Mouse (Mus musculus): ENCODE data around the gene Dnase1l3. TPM values are rescaled to one million over a fixed set of nuclear protein-coding genes. Genes with fewer than 3 reads are reported as not detected.
"Not testable (repeated sequence)": the region's sequence is repeated elsewhere in the genome, so short reads cannot be mapped to it uniquely, and the experiment has no call there.

The Dnase1l3 gene
- total RNA-seq, 2 experiments from 2014 or later = 0.02 TPM; not detected in 1

GRCm38 (mm10) chr14:8016276-8016675 lies 21.9 kb upstream of the Dnase1l3 start:
- no peak for ATAC-seq (ENCODE audit: poor library complexity, severe bottlenecking)

DNA sequence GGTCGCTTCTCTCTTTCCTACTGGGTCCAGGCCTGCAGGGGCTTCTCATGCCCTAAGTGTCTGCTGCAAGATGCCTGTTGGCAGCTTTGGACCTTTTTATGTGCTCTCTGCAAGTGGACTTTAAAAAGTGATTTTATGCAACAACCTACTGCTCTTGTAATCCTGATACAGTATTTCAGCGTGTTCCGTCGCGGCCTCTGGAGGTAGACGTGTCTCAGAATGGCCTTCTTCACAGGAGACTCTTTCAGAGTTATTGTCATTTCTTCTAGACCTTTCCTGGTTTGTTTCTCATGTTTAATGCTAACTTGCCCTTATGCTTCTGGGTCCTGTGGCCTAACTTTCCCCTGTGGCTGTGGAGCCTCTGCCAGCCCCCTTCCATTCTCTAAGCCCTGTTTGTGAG lies 21.4 kb upstream of the Dnase1l3 start:
- ATAC-seq (ENCODE audit: poor library complexity, severe bottlenecking) = no peak

- ATAC-seq (ENCODE audit: poor library complexity, severe bottlenecking) = no peak
Observed at GRCm38 (mm10) chr14:8011938-8012337, 17.6 kb upstream of the Dnase1l3 start.

DNA sequence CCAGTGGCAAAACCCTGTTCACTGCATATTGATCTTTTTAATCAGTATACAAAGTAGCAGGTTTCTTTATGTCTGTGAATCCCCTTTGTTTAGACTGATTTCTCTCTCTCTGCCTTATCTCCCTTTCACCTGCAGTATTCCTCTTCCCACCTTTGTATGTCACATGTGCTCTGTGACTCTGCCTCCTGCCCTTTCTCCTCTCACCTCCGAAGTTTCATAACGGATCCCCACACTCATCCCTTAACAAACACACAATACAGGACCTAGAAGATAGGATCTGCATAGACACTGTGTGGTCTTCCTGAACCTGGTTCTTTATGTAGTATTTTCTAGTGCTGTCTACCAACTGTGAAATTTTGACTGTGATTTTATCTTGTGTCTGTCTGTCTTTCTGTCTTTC lies 16.9 kb upstream of the Dnase1l3 start:
- ATAC-seq (ENCODE audit: poor library complexity, severe bottlenecking) = no peak

- ATAC-seq (ENCODE audit: poor library complexity, severe bottlenecking) = no peak
Observed at GRCm38 (mm10) chr14:8007923-8008322, 13.6 kb upstream of the Dnase1l3 start.

DNA sequence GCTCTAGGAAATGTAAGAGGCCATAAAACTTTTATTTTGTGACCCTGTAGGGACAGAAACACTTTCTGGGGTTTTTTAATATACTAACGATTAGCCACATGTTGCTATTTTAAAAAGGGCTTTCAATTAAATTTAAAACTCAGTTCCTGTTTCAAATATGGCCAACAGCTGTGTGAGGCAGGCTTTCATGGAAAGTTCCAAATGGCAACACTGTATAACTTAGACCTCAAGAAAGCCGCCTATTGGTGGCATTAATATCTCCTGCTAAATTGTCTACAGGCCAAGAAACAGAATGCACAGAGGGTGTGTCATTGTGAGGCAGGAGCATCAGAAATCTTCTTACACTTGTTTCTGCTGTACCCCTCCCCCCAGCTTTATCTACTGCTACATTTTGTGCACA lies 13.1 kb upstream of the Dnase1l3 start:
- no peak for ATAC-seq (ENCODE audit: poor library complexity, severe bottlenecking)

DNA sequence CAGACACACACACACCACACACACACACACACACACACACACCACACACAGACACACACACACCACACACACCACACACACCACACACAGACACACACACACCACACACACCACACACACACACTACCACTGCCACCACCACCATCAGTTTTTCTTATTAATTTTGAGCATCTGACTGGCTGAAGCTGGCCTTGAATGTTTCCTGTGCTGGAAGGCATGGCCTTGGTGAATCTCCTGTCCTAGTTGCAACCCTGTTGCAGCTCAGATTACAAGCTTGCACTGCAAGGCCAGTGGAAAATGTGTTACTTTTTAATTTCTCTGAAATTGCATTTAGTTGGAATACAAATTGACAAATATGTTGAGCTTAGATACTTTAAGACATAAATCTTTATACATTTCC lies 12.7 kb upstream of the Dnase1l3 start:
- no peak for ATAC-seq (ENCODE audit: poor library complexity, severe bottlenecking)

DNA sequence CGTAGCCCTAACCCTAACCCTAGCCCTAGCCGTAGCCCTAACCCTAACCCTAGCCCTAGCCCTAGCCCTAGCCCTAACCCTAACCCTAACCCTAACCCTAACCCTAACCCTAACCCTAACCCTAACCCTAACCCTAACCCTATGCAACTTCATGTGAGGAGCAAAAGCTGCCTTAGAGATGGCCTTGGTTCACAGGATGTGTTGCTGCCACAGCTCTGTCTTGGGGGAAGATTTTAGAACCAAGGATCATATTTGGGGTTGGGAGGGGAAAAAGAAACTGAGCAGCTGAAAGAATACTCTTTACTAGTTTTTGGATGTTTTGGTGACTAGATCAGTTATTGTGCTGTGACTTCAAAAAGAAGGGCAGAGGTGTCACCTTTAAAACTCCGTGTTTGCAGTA lies 11.7 kb upstream of the Dnase1l3 start:
- not testable (repeated sequence) for ATAC-seq (ENCODE audit: poor library complexity, severe bottlenecking)

GRCm38 (mm10) chr14:8003727-8004670 lies 9.6 kb upstream of the Dnase1l3 start:
- no peak for ATAC-seq (ENCODE audit: poor library complexity, severe bottlenecking)

DNA sequence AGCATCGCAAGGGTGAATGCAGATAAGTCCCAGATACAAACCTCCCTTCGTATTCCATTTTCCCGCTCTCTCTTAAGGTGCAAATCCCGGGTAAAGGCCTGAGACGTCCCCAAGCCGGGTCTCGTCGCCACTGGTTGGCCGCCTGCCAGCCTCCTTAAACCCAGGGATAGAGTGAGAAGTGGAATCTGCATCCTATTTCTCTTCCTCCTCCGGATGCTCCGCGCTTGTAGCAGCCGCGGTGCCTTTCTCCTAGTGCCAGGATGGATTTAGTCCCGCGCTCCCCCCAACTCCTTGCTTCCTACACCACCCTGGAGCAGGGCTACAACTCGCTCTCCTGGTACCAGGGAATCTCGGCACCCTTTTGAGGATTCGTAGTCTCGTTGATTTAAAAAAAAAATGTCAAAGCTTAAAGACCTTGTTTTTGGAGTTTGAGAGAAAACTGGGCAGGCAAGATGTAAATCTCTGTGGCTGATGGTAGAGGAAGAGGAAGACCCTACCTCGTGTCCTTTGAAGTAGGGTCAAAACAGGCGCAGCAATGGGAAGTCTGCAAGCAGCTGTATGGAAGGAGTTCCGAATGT lies 8.8 kb upstream of the Dnase1l3 start:
- ATAC-seq (ENCODE audit: poor library complexity, severe bottlenecking) = peak; percentile 42

DNA sequence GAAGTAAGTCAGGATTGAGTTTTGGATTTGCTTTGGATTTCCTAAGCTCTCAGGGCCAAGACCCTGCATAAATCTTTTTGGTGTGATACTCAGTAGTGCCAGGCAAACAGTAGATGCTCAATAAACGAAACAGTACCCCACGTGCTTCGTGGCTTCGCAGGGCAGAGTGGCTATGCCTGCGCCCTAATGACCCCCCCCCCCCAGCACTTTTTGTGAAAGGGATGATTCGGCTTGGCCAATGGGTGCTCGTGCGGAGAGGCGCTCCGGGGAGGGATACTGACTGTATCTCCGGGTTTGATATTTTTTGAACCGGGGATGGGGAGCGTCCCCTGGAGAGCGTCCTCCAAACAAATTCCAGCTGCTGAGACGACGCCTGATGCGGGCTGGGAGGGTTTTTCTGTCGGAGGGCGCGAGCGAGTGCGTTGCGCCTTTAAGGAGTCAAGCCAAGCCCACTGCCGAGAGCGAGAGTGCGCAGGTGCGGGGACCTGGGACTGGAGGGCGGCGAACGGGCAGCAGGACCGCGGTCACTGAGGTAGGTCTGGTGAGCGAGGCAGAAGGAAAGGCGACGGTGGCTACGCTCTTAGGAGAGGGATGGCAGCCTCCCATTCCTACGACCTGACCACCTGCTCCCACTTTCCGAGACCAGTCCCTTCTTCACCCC lies 8.2 kb upstream of the Dnase1l3 start, which contains the start of gene Abhd6:
Abhd6 (plus strand) TSS at position 471 of the 661 bp plus-strand sequence.
- peak; percentile 71 for ATAC-seq (ENCODE audit: poor library complexity, severe bottlenecking)

DNA sequence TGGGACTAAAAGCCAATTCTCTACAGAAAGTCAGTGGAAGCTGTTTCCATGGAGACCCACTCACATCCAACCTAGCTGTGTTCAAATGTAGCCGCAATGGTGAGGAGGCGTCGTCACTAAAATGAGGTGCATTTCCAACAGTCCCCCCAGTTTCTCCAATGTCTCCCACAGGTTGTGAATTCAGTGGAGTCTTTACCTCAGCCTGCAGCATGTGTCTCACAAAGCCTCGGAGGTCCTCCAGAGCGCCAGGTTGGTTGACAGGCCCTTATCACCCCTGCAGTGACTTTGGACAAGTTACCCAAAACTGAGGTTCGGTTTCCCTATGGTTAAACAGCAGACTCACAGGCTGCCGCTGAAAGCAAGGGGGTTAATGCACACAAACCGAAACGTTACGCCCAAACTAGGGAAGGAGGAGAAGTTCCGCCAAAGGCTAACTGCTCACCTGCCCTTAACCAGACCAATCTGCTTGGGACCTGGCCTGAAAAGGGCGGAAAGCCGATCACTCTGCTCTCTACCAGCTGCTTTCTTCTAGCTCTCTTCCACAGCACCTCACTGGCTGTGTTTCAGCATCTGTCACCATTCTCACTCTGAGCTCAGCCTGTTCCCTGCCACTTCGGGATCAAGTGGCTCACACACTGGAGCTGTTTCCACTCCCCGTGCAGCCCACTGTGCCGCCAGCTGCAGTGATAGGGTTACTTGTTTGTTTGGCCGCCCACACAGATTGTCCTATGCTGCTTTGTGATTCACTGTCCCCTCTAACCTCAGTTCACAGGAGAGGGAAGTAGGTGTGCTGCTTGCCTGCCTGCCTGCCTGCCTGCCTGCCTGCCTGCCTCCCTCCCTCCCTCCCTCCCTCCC lies 6.7 kb upstream of the Dnase1l3 start:
- ATAC-seq (ENCODE audit: poor library complexity, severe bottlenecking) = no peak

- no peak for ATAC-seq (ENCODE audit: poor library complexity, severe bottlenecking)
Observed at GRCm38 (mm10) chr14:8000247-8000646, 5.9 kb upstream of the Dnase1l3 start.

DNA sequence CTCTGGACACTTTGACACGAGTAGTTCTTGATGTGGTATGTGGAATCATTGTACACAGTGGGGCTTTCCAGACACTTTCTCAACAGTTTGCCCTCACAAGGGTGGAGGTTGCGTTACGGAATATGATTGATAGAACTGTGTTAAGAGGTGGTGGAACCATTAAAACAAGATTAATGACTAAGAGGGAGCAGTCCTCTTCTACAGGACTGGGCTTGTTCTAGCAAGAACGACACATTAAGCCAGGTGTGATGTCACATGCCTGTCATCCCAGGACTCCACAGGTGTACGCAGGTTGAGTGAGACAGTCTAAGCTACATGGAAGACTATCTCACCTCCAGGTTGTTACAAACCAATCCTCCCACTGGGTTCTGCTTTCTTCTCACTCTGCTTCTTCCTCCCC lies 5.1 kb upstream of the Dnase1l3 start:
- no peak for ATAC-seq (ENCODE audit: poor library complexity, severe bottlenecking)

DNA sequence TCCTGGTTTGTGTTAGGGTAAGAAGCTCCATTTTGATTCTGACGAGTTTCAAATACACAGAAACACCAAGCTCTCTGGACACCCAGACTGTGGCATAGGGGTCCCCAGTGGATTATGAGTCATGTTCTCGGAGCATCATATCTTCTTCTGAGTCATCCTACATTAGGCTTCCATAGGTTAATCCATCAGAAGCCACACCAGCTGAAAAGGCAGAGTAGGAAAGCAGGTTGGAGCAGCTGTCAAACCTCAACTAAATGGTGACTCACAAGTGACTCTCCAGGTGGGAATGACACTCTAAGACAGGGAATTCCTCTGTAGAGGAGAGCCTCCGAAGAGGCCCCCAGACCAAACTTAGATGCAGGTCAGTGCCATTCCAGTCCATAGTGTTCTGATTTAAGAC lies 4.7 kb upstream of the Dnase1l3 start:
- no peak for ATAC-seq (ENCODE audit: poor library complexity, severe bottlenecking)

GRCm38 (mm10) chr14:7997255-7997696 lies 2.9 kb upstream of the Dnase1l3 start:
- peak; percentile 92 for ATAC-seq (ENCODE audit: poor library complexity, severe bottlenecking)

DNA sequence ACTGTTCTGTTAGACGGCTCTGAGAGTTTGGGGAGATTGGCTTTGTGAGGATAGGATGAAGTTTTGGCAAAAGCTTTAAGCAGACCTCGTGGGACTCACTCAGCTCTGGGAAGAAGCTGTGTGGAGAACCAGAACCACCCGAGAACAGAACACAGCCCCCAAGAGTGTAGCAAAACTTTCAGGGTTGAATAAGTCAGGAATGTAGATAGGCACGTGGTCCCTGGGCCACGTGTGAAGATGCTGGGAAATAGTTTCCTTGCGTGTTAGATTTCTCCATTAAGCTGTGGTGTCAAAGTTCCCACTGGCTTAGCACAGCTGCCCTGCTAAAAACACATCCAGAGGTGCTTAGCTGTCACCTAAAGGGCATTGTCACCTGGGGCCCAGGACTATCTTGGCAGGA lies 2.2 kb downstream of the Dnase1l3 start:
- no peak for ATAC-seq (ENCODE audit: poor library complexity, severe bottlenecking)

GRCm38 (mm10) chr14:7991108-7991776 lies 3.1 kb downstream of the Dnase1l3 start:
- ATAC-seq (ENCODE audit: poor library complexity, severe bottlenecking) = no peak

GRCm38 (mm10) chr14:7989961-7990360 lies 4.4 kb downstream of the Dnase1l3 start:
- ATAC-seq (ENCODE audit: poor library complexity, severe bottlenecking) = no peak

DNA sequence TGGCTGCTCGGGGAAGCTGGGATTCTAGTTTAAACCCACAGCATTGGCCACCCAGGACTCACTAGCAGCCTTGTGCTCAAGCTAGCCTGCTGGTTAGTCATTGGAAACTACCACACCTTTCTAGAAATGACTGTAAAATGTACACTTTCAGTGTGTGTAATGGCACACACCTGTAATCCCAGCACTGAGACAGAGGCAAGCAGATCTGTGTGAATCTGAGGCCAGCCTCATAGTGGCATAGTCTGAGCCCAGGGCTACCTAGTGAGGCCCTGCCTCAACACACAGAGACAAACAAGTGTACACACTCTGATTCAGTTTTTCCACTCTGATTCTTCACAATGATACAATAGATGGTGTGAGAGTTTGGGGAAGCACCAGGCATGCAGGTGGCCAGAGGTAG lies 5.0 kb downstream of the Dnase1l3 start:
- ATAC-seq (ENCODE audit: poor library complexity, severe bottlenecking) = no peak

Data from megakaryocyte, adult 5-6 weeks (primary cell).